18 mouse cellular contexts compared by ENCODE assay signal in genomic region chr13:12453150-12453549, GRCm38 (mm10).
"Had no signal": no experiment of that assay in that cellular context is flagged by ENCODE, and none has a peak within 500 bp of the region (broad histone marks: within the 10 kb centered on the region; RNA-seq: fewer than 3 reads in every experiment).

No protein-coding gene starts in this region.

- DNase-seq: kidney, postnatal 36 days; layer of hippocampus, adult 9-11 months; layer of hippocampus, postnatal 36 days; liver, embryonic 13.5 days; liver, postnatal 0 days; lung, postnatal 14 days; retina, postnatal 1 day; right cerebral cortex, postnatal 4 days; spleen, adult 18-20 months; thymus, adult 18-20 months; thymus, postnatal 14 days had no signal

- H3K27me3 ChIP-seq: limb, embryonic 15.5 days; liver, embryonic 13.5 days; lung, embryonic 15.5 days; megakaryocyte, embryonic 14.5 days; midbrain, embryonic 15.5 days; neural tube, embryonic 13.5 days had no signal

- ATAC-seq: liver, postnatal 0 days; midbrain, embryonic 15.5 days had no signal

- H3K4me2 ChIP-seq: limb, embryonic 15.5 days; liver, embryonic 13.5 days; lung, embryonic 15.5 days; midbrain, embryonic 11.5 days; midbrain, embryonic 15.5 days; neural tube, embryonic 13.5 days had no signal

- H3K9ac ChIP-seq: limb, embryonic 15.5 days; liver, embryonic 13.5 days; liver, postnatal 0 days; lung, embryonic 15.5 days; midbrain, embryonic 15.5 days; neural tube, embryonic 13.5 days had no signal

- H3K4me1 ChIP-seq: limb, embryonic 15.5 days; lung, embryonic 15.5 days; midbrain, embryonic 15.5 days; neural tube, embryonic 13.5 days had no signal

- H3K27ac ChIP-seq: limb, embryonic 15.5 days; liver, embryonic 13.5 days; lung, embryonic 15.5 days; macrophage; midbrain, embryonic 15.5 days; neural tube, embryonic 13.5 days had no signal

- H3K9me3 ChIP-seq: limb, embryonic 15.5 days; liver, embryonic 13.5 days; lung, embryonic 15.5 days; megakaryocyte, embryonic 14.5 days; midbrain, embryonic 15.5 days; neural tube, embryonic 13.5 days had no signal

- H3K36me3 ChIP-seq: midbrain, embryonic 15.5 days had no signal

- H3K4me3 ChIP-seq: limb, embryonic 15.5 days; liver, embryonic 13.5 days; lung, embryonic 15.5 days; megakaryocyte, embryonic 14.5 days; midbrain, embryonic 15.5 days; neural tube, embryonic 13.5 days had no signal
